Mouse (Mus musculus) left cerebral cortex, postnatal 10 days (tissue): Measurements from ENCODE around the gene Fuk. TPM values are rescaled to one million over a fixed set of nuclear protein-coding genes. Genes with fewer than 3 reads are reported as not detected.

Source experiments
- DNase-seq, 2 experiments: peaks; one replicate each; pipeline ENCODE4 v3.0.0; 2021 to 2022; ENCODE audit warnings: low spot score in 2 of 2, mixed read lengths in 1 of 2; ENCODE audit errors: extremely low spot score in 1 of 2
- intact Hi-C: fragments of 180-260 bp; cut with DNase I; formaldehyde crosslinking; loops from one replicate; pipeline ENCODE4 v1.15.1; 2025
- total RNA-seq, 2 experiments: library from RNA; stranded (reverse); gene quantifications; 2 replicates each; pipeline ENCODE4 v1.2.3; 2021

The Fuk gene
- total RNA-seq, 2 experiments from 2014 or later = 11.5 to 12.0 TPM

DNA sequence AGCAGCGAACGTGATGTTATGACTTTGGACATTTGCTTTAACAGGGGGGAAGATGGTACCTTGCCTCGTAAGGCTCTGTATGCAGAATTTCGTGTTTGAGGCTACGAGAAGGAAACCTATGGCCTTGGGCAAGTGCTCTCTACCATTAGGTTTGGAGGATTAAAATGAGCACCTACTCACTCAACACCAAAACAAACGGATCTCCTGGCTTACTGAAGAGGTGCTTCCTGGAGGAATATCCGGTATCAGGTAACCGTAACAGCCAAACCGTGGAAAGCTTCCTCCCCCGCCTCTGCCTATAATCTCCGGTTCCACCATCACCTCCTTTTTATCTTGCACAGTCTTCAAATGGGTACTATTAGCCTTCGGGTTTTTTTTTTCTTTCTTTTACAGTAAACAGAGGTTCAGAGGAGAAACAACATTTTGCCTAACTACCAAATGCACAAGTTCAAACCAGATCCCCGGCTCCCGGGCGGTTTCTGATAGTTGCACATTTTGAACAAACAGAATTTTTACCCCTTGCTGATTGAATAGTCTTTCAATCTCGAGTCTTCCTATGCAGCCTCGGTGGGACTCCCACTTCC, 56.4 kb downstream of the Fuk start:
- DNase-seq = peak in 1 of 2 experiments; percentile 2
- intact Hi-C loops = loop anchor here (5.0 kb wide), 1 partner anchor 99 kb away; no protein-coding TSS in a partner anchor

DNA sequence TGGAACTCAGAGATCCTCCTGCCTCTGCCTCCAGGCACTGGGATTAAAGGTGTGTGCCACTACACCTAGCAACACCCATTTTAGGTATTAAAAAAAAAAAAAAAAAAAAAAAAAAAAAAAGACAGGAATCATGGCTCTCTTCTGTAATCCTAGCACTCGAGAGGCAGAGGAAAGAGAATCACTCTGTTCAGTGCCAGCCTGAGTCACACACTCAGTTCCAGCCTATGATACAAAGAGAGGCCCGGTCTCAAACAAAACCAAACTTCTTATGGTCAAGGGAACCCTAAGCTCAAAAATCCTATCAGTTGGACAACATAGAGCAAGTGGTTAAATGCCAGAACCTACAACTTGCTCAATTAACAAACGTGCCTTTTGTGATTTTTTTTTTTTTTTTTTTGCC, 57.3 kb downstream of the Fuk start:
- DNase-seq = no peak
- intact Hi-C loops = loop anchor here (5.0 kb wide), 1 partner anchor 98 kb away; no protein-coding TSS in a partner anchor

DNA sequence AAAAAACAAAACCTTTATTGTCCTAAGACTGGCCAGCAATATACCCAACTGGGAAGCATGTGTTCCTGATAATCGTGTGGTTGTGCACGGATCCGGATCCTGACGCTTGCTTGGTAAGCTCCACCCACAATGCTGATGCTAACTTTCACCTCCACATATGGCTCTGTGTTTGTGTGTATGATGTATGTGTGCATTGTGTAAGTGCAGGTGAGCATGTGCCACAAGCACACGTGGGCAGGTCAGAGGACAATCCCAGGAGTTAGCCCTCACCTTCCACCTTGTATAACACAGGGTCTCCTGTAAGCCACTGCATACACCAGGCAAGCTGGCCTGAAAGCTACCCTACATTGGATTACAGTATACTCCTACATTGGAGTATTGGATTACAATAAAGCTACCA, 59.1 kb downstream of the Fuk start:
- no peak for DNase-seq
- intact Hi-C loops = no loop called here

DNA sequence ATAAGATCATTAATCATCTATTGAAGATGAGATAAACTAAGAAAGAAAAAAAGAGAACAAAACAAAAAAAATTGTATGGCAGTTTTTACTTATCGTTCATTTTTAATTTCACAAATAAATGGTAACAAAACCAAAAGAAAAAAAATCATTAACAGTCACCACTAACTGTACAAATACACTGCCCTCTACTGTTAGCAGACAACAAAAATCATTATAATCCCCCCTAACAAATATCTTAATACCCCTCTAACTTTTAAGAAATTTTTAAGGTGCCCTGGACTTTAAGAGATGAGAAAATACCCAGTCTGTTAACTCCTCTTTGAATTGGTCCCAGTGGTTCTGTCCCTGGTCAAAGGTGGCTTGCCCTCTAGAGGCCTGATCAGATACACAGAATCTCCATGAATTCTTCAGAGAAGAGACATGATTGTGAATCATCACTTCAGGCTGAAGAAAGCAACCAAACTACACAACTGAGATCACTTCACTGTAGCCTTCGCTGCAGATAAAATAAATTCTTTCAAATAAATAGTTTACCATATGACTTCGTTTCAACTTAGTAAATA, 60.2 kb downstream of the Fuk start:
- intact Hi-C loops = no loop called here
- no peak for DNase-seq

Other genes with a start within 250 kb of the Fuk start
- 100 to 1,000 TPM; 214 to 236 TPM for gene Mtss1l, start 181.0 kb downstream of the Fuk start, total RNA-seq
- 10 to 100 TPM; 74.9 to 82.0 TPM for gene Il34, start 96.6 kb downstream of the Fuk start, total RNA-seq
- 10 to 100 TPM; 50.8 to 59.0 TPM for gene Cog4, start 55.9 kb downstream of the Fuk start, total RNA-seq
- gene Sf3b3, start 55.7 kb downstream of the Fuk start, total RNA-seq = 10 to 100 TPM; 56.0 to 58.3 TPM
- gene St3gal2, start 17.4 kb upstream of the Fuk start, total RNA-seq = 10 to 100 TPM; 85.5 to 86.1 TPM
- gene Ddx19a, start 95.3 kb upstream of the Fuk start, total RNA-seq = 10 to 100 TPM; 30.9 to 34.4 TPM
- gene Ddx19b, start 129.3 kb upstream of the Fuk start, total RNA-seq = 10 to 100 TPM; 27.2 to 28.2 TPM
- 100 to 1,000 TPM in 1 of 2 experiments, 10 to 100 TPM in 1; 96.8 to 102 TPM for gene Aars, start 130.7 kb upstream of the Fuk start, total RNA-seq
- not detected for gene Exosc6, start 153.9 kb upstream of the Fuk start, total RNA-seq
- under 1 TPM in 1 of 2 experiments, not detected in 1; 0.26 TPM for gene Clec18a, start 189.9 kb upstream of the Fuk start, total RNA-seq
- 10 to 100 TPM; 28.6 to 30.8 TPM for gene Pdpr, start 192.1 kb upstream of the Fuk start, total RNA-seq